Mouse (Mus musculus) E14TG2a.4 (cell line): Measurements from ENCODE around the gene Rnaseh2a.

Experiments used
- CTCF ChIP-seq: conservative IDR thresholded peaks from 2 replicates; pipeline ENCODE4 v1.5.1; 2014; ENCODE audit warnings: low read length
- NANOG ChIP-seq: IDR thresholded peaks from 2 replicates; pipeline ENCODE4 v1.6.1; 2014; ENCODE audit warnings: borderline replicate concordance, low read length, mixed read lengths
- POU5F1 ChIP-seq: IDR thresholded peaks from 2 replicates; pipeline ENCODE4 v1.6.1; 2014; ENCODE audit warnings: low read length, borderline replicate concordance

- TF ChIP-seq CTCF (no peak), POU5F1 (no peak), NANOG (no peak)
Observed at GRCm38 (mm10) chr8:84985049-84985683, 15.6 kb upstream of the Rnaseh2a start.
